Mouse (Mus musculus) inflammation-experienced regulatory T-cells, adult 6 months (primary cell): ENCODE data around the gene Gpr31b. TPM values are rescaled to one million over a fixed set of nuclear protein-coding genes. Genes with fewer than 3 reads are reported as not detected.

Source experiments
- polyA plus RNA-seq, 3 experiments: library from polyadenylated mRNA; unstranded; fragments of 100-300 nt; shearing (Covaris generic); gene quantifications; one replicate each; pipeline ENCODE4 v1.2.1; 2017

Gpr31b gene
- polyA plus RNA-seq, 3 experiments from 2014 or later: not detected

Other genes with a start within 250 kb of the Gpr31b start
- under 1 TPM in 1 of 3 experiments, not detected in 2; 0.39 TPM for gene Mas1, start 184.2 kb downstream of the Gpr31b start, polyA plus RNA-seq
- not detected for gene Mrgprh, start 176.3 kb downstream of the Gpr31b start, polyA plus RNA-seq
- 1 to 10 TPM in 1 of 3 experiments, under 1 TPM in 1, not detected in 1; 0.66 to 1.5 TPM for gene Pnldc1, start 142.1 kb downstream of the Gpr31b start, polyA plus RNA-seq
- gene Tcp1, start 136.6 kb downstream of the Gpr31b start, polyA plus RNA-seq: 100 to 1,000 TPM; 221 to 332 (median 236) TPM
- gene Mrpl18, start 136.0 kb downstream of the Gpr31b start, polyA plus RNA-seq: 100 to 1,000 TPM; 192 to 313 (median 193) TPM
- gene Acat3, start 111.7 kb downstream of the Gpr31b start, polyA plus RNA-seq: 1 to 10 TPM in 1 of 3 experiments, under 1 TPM in 2; 0.67 to 1.2 (median 0.71) TPM
- 10 to 100 TPM; 43.9 to 61.5 (median 48.0) TPM for gene Acat2, start 91.5 kb downstream of the Gpr31b start, polyA plus RNA-seq
- 100 to 1,000 TPM; 115 to 197 (median 137) TPM for gene Wtap, start 58.1 kb downstream of the Gpr31b start, polyA plus RNA-seq
- 10 to 100 TPM; 58.1 to 60.8 (median 59.0) TPM for gene Sod2, start 45.5 kb downstream of the Gpr31b start, polyA plus RNA-seq
- not detected for gene Tcp10b, start 8.8 kb upstream of the Gpr31b start, polyA plus RNA-seq
- gene Unc93a, start 79.5 kb upstream of the Gpr31b start, polyA plus RNA-seq: not detected
- not detected for gene Smok2a, start 168.9 kb upstream of the Gpr31b start, polyA plus RNA-seq
- not detected for gene Smok2b, start 178.0 kb upstream of the Gpr31b start, polyA plus RNA-seq